Mouse (Mus musculus) kidney, embryonic 15.5 days (tissue): ENCODE measurements around the gene Alad. TPM values are rescaled to one million over a fixed set of nuclear protein-coding genes. Genes with fewer than 3 reads are reported as not detected.
A peak's percentile ranks its signal among the peaks of the same experiment; 100 is the strongest.

Experiments used
- ATAC-seq: fragments of 200-750 bp; cut with Nextera tagmentation; replicated peaks from 2 replicates; pipeline ENCODE4 v1.8.0; 2017; ENCODE audit warnings: moderate TSS enrichment; ENCODE audit not compliant: low FRiP score
- H3K27ac ChIP-seq: fragments of 300-500 bp; sonication (generic); 2 replicates; pipeline ENCODE4 v1.5.1; 2015; ENCODE audit warnings: mild to moderate bottlenecking, inconsistent platforms
- H3K27me3 ChIP-seq: fragments of 300-500 bp; sonication (generic); 2 replicates; pipeline ENCODE4 v1.6.1; 2015; ENCODE audit warnings: inconsistent platforms
- H3K36me3 ChIP-seq: fragments of 300-500 bp; sonication (generic); 2 replicates; pipeline ENCODE4 v1.6.1; 2015; ENCODE audit warnings: inconsistent platforms
- H3K4me1 ChIP-seq: fragments of 300-500 bp; sonication (generic); 2 replicates; pipeline ENCODE4 v1.6.1; 2015; ENCODE audit warnings: inconsistent platforms
- H3K4me2 ChIP-seq: fragments of 300-500 bp; sonication (generic); 2 replicates; pipeline ENCODE4 v1.6.1; 2015; ENCODE audit warnings: moderate library complexity, mild to moderate bottlenecking, inconsistent platforms
- H3K4me3 ChIP-seq: fragments of 300-500 bp; sonication (generic); replicated peaks from 2 replicates; pipeline ENCODE4 v1.5.1; 2015; ENCODE audit warnings: mild to moderate bottlenecking, inconsistent platforms
- H3K9ac ChIP-seq: fragments of 300-500 bp; sonication (generic); 2 replicates; pipeline ENCODE4 v1.6.1; 2015; ENCODE audit warnings: mild to moderate bottlenecking, inconsistent platforms
- H3K9me3 ChIP-seq: fragments of 300-500 bp; sonication (generic); replicated peaks from 2 replicates; pipeline ENCODE4 v1.6.1; 2016; ENCODE audit warnings: inconsistent platforms
- WGBS: fragments of 180-500 bp; shearing (Covaris S2); methylation state at CpG from one replicate; pipeline ENCODE4 v1.1.7; 2015; ENCODE audit warnings: mixed read lengths; 5-methylcytosine and 5-hydroxymethylcytosine counted together
- polyA plus RNA-seq: library from polyadenylated mRNA; unstranded; fragments of >200 nt; fragmentation: Nextera tagmentation; extraction: Ambion mirVana; gene quantifications from 2 replicates; pipeline ENCODE4 v1.2.1, GENCODE M21; 2015

Gene Alad
- polyA plus RNA-seq, 1 experiment from 2014 or later, result 106 TPM

GRCm38 (mm10) chr4:62500799-62501198 is 18.9 kb downstream of the Alad start:
- no peak overlapping the region for H3K27ac ChIP-seq
- H3K4me3 ChIP-seq, result no peak overlapping the region
- no peak overlapping the region for H3K9ac ChIP-seq
- peaks cover 20% of the 10 kb centered on the region for H3K4me1 ChIP-seq
- no peaks in the 10 kb centered on the region for H3K27me3 ChIP-seq
- H3K36me3 ChIP-seq, result peaks cover 40% of the 10 kb centered on the region
- 74% methylated on average over 4 of the region's 4 CpGs for WGBS
- peak overlapping the region; percentile 71; the same call in 1 of the 2 replicates for H3K4me2 ChIP-seq
- ATAC-seq, result no peak
- H3K9me3 ChIP-seq, result no peaks in the 10 kb centered on the region

GRCm38 (mm10) chr4:62496815-62497214 is 22.9 kb downstream of the Alad start:
- no peak overlapping the region for H3K4me2 ChIP-seq
- no peaks in the 10 kb centered on the region for H3K27me3 ChIP-seq
- no peak for ATAC-seq
- H3K27ac ChIP-seq, result no peak overlapping the region
- no peak overlapping the region for H3K9ac ChIP-seq
- H3K9me3 ChIP-seq, result no peaks in the 10 kb centered on the region
- WGBS, result 66% methylated on average over 8 of the region's 8 CpGs
- no peak overlapping the region for H3K4me3 ChIP-seq
- H3K36me3 ChIP-seq, result peaks cover 41% of the 10 kb centered on the region
- H3K4me1 ChIP-seq, result peaks cover 10% of the 10 kb centered on the region

- WGBS, result 72% methylated on average over 8 of the region's 8 CpGs
- no peak overlapping the region for H3K4me2 ChIP-seq
- H3K27me3 ChIP-seq, result no peaks in the 10 kb centered on the region
- no peak overlapping the region for H3K27ac ChIP-seq
- no peaks in the 10 kb centered on the region for H3K9me3 ChIP-seq
- no peak overlapping the region for H3K9ac ChIP-seq
- H3K36me3 ChIP-seq, result peaks cover 41% of the 10 kb centered on the region
- peaks cover 4% of the 10 kb centered on the region for H3K4me1 ChIP-seq
- H3K4me3 ChIP-seq, result no peak overlapping the region
- ATAC-seq, result no peak
Observed at GRCm38 (mm10) chr4:62495946-62496345, 23.8 kb downstream of the Alad start.

GRCm38 (mm10) chr4:62494230-62494629 is 25.5 kb downstream of the Alad start:
- 65% methylated on average over 9 of the region's 9 CpGs for WGBS
- no peak overlapping the region for H3K9ac ChIP-seq
- no peak overlapping the region for H3K27ac ChIP-seq
- H3K36me3 ChIP-seq, result peaks cover 34% of the 10 kb centered on the region
- no peaks in the 10 kb centered on the region for H3K27me3 ChIP-seq
- H3K9me3 ChIP-seq, result no peaks in the 10 kb centered on the region
- no peak overlapping the region for H3K4me3 ChIP-seq
- ATAC-seq, result 0 out of 2 replicates have a peak, but pooled peaks have one; percentile 25
- no peak overlapping the region for H3K4me2 ChIP-seq
- H3K4me1 ChIP-seq, result no peaks in the 10 kb centered on the region

- Histone ChIP-seq H3K27me3 (no peaks in the 10 kb centered on the region), H3K4me1 (no peaks in the 10 kb centered on the region), H3K9ac (no peak overlapping the region), H3K27ac (no peak overlapping the region), H3K9me3 (no peaks in the 10 kb centered on the region), H3K4me3 (no peak overlapping the region), H3K36me3 (peaks cover 24% of the 10 kb centered on the region), H3K4me2 (no peak overlapping the region)
- 85% methylated on average over 2 of the region's 2 CpGs for WGBS
- no peak for ATAC-seq
Observed at GRCm38 (mm10) chr4:62492682-62493081, 27.0 kb downstream of the Alad start.

GRCm38 (mm10) chr4:62487914-62488313 is 31.8 kb downstream of the Alad start:
- WGBS, result 77% methylated on average over 2 of the region's 2 CpGs
- ATAC-seq, result no peak
- no peak overlapping the region for H3K27ac ChIP-seq

GRCm38 (mm10) chr4:62487172-62487571 is 32.5 kb downstream of the Alad start:
- Histone ChIP-seq H3K9me3 (no peaks in the 10 kb centered on the region), H3K27me3 (no peaks in the 10 kb centered on the region), H3K4me2 (no peak overlapping the region), H3K9ac (no peak overlapping the region), H3K27ac (no peak overlapping the region), H3K36me3 (0 out of 2 replicates have a peak, but pooled peaks cover 6% of the 10 kb centered on the region), H3K4me3 (no peak overlapping the region), H3K4me1 (no peaks in the 10 kb centered on the region)
- no peak for ATAC-seq
- WGBS, result 93% methylated on average over 5 of the region's 5 CpGs

More at GRCm38 (mm10) chr4:62487914-62488313, 31.8 kb downstream of the Alad start:
- Histone ChIP-seq H3K9ac (no peak overlapping the region), H3K27me3 (no peaks in the 10 kb centered on the region), H3K4me1 (no peaks in the 10 kb centered on the region), H3K36me3 (0 out of 2 replicates have a peak, but pooled peaks cover 6% of the 10 kb centered on the region), H3K4me3 (no peak overlapping the region), H3K4me2 (no peak overlapping the region), H3K9me3 (no peaks in the 10 kb centered on the region)

- no peaks in the 10 kb centered on the region for H3K27me3 ChIP-seq
- no peak overlapping the region for H3K9ac ChIP-seq
- H3K4me2 ChIP-seq, result no peak overlapping the region
- no peaks in the 10 kb centered on the region for H3K4me1 ChIP-seq
- 88% methylated on average over 15 of the region's 15 CpGs for WGBS
- no peak overlapping the region for H3K27ac ChIP-seq
- peak; percentile 15; the same call in 1 of the 2 replicates for ATAC-seq
- H3K36me3 ChIP-seq, result 0 out of 2 replicates have a peak, but pooled peaks cover 6% of the 10 kb centered on the region
- no peaks in the 10 kb centered on the region for H3K9me3 ChIP-seq
- H3K4me3 ChIP-seq, result no peak overlapping the region
Observed at GRCm38 (mm10) chr4:62486162-62486696, 33.5 kb downstream of the Alad start.

- ATAC-seq, result no peak
- H3K4me3 ChIP-seq, result no peak overlapping the region
- no peak overlapping the region for H3K27ac ChIP-seq
- H3K9ac ChIP-seq, result no peak overlapping the region
- no peaks in the 10 kb centered on the region for H3K9me3 ChIP-seq
- no peak overlapping the region for H3K4me2 ChIP-seq
- WGBS, result 81% methylated on average over 8 of the region's 8 CpGs
- H3K27me3 ChIP-seq, result no peaks in the 10 kb centered on the region
- peaks cover 4% of the 10 kb centered on the region for H3K4me1 ChIP-seq
- H3K36me3 ChIP-seq, result 0 out of 2 replicates have a peak, but pooled peaks cover 6% of the 10 kb centered on the region
Observed at GRCm38 (mm10) chr4:62485450-62486161, 34.1 kb downstream of the Alad start.

- WGBS, result 71% methylated on average over 3 of the region's 3 CpGs
- no peak for ATAC-seq
- Histone ChIP-seq H3K9ac (no peak overlapping the region), H3K4me3 (no peak overlapping the region), H3K27ac (no peak overlapping the region), H3K36me3 (0 out of 2 replicates have a peak, but pooled peaks cover 6% of the 10 kb centered on the region), H3K4me2 (no peak overlapping the region), H3K9me3 (no peaks in the 10 kb centered on the region), H3K4me1 (peaks cover 11% of the 10 kb centered on the region), H3K27me3 (no peaks in the 10 kb centered on the region)
Observed at GRCm38 (mm10) chr4:62484928-62485327, 34.8 kb downstream of the Alad start.

GRCm38 (mm10) chr4:62480709-62481605 is 38.8 kb downstream of the Alad start:
- Histone ChIP-seq H3K27ac (peak overlapping the region; percentile 77), H3K9ac (no peak overlapping the region), H3K9me3 (no peaks in the 10 kb centered on the region), H3K4me2 (peak overlapping the region; percentile 88), H3K4me3 (peak overlapping the region; percentile 60), H3K4me1 (peaks cover 20% of the 10 kb centered on the region), H3K27me3 (no peaks in the 10 kb centered on the region), H3K36me3 (no peaks in the 10 kb centered on the region)
- WGBS, result 37% methylated on average over 10 of the region's 10 CpGs
- ATAC-seq, result peak; percentile 18; the same call in 1 of the 2 replicates
